Mouse (Mus musculus) neural tube, embryonic 11.5 days (tissue): ENCODE measurements around the gene Trim66. TPM values are rescaled to one million over a fixed set of nuclear protein-coding genes. Genes with fewer than 3 reads are reported as not detected.

ENCODE experiments used
- ATAC-seq: fragments of 200-750 bp; cut with Nextera tagmentation; 2 replicates; pipeline ENCODE4 v1.8.0; 2017; ENCODE audit warnings: moderate number of reproducible peaks, mild to moderate bottlenecking, moderate TSS enrichment, moderate library complexity; ENCODE audit not compliant: insufficient read depth, low FRiP score, low TSS enrichment
- DNase-seq: peaks from one replicate; pipeline ENCODE4 v3.0.0-alpha.2; 2015; ENCODE audit warnings: low spot score
- H3K27ac ChIP-seq: fragments of 300-500 bp; sonication (generic); 2 replicates; pipeline ENCODE4 v1.5.1; 2014; ENCODE audit warnings: low read depth, mild to moderate bottlenecking, low read length
- H3K27me3 ChIP-seq: fragments of 300-500 bp; sonication (generic); 2 replicates; pipeline ENCODE4 v1.6.1; 2014; ENCODE audit warnings: mild to moderate bottlenecking, low read length, mixed read lengths; ENCODE audit not compliant: control insufficient read depth, insufficient read depth
- H3K36me3 ChIP-seq: fragments of 300-500 bp; sonication (generic); 2 replicates; pipeline ENCODE4 v1.6.1; 2014; ENCODE audit warnings: mild to moderate bottlenecking, low read length, moderate library complexity, mixed read lengths; ENCODE audit not compliant: control insufficient read depth, insufficient read depth
- H3K4me1 ChIP-seq: fragments of 300-500 bp; sonication (generic); 2 replicates; pipeline ENCODE4 v1.6.1; 2014; ENCODE audit warnings: low read length, mixed read lengths; ENCODE audit not compliant: control insufficient read depth, insufficient read depth
- H3K4me2 ChIP-seq: fragments of 300-500 bp; sonication (generic); 2 replicates; pipeline ENCODE4 v1.6.1; 2014; ENCODE audit warnings: low read depth, mild to moderate bottlenecking, moderate library complexity
- H3K4me3 ChIP-seq: fragments of 300-500 bp; sonication (generic); 2 replicates; pipeline ENCODE4 v1.5.1; 2014; ENCODE audit warnings: low read depth, low read length
- H3K9ac ChIP-seq: fragments of 300-500 bp; sonication (generic); 2 replicates; pipeline ENCODE4 v1.6.1; 2014; ENCODE audit warnings: mild to moderate bottlenecking, low read length
- H3K9me3 ChIP-seq: fragments of 300-500 bp; sonication (generic); 2 replicates; pipeline ENCODE4 v1.6.1; 2016; ENCODE audit warnings: low read length; ENCODE audit not compliant: control insufficient read depth
- WGBS: fragments of 180-500 bp; shearing (Covaris S2); extraction: QIAGEN DNeasy Blood & Tissue Kit; methylation state at CpG from one replicate; pipeline ENCODE4 v1.1.7; 2014; 5-methylcytosine and 5-hydroxymethylcytosine counted together
- polyA plus RNA-seq: library from polyadenylated mRNA; unstranded; fragments of >200 nt; fragmentation: Nextera tagmentation; extraction: Ambion mirVana; gene quantifications from 2 replicates; pipeline ENCODE4 v1.2.1, GENCODE M21; 2014

Gene Trim66
- polyA plus RNA-seq, result 0.12 and 0.15 TPM in 2 replicates

GRCm38 (mm10) chr7:109508034-109508433, at the start of gene Trim66:
Gene Trim66, minus strand, starts transcription at chr7:109508134.
- Histone ChIP-seq H3K9me3 (no peaks in the 10 kb centered on the region), H3K4me2 (peak within 1 kb of the TSS; percentile 24), H3K36me3 (no peaks in the 10 kb centered on the region), H3K27ac (no peak within 1 kb of the TSS), H3K9ac (peak within 1 kb of the TSS; percentile 44; the same call in 1 of the 2 replicates), H3K4me3 (no peak within 1 kb of the TSS), H3K4me1 (peaks cover 4% of the 10 kb centered on the region), H3K27me3 (no peaks in the 10 kb centered on the region)
- 79% methylated on average over 4 of the region's 4 CpGs for WGBS
- no peak for ATAC-seq
- DNase-seq, result no peak

- no peak overlapping the region for H3K4me3 ChIP-seq
- no peak overlapping the region for H3K9ac ChIP-seq
- no peaks in the 10 kb centered on the region for H3K4me1 ChIP-seq
- no peaks in the 10 kb centered on the region; the same call in 1 of the 2 replicates for H3K36me3 ChIP-seq
- ATAC-seq (no peak), DNase-seq (no peak)
- H3K4me2 ChIP-seq, result no peak overlapping the region
- H3K27me3 ChIP-seq, result no peaks in the 10 kb centered on the region
- no peaks in the 10 kb centered on the region for H3K9me3 ChIP-seq
- WGBS, result 96% methylated on average over 5 of the region's 5 CpGs
- H3K27ac ChIP-seq, result no peak overlapping the region
These were observed 38.8 kb upstream of the Trim66 start for GRCm38 (mm10) chr7:109546726-109547125.

GRCm38 (mm10) chr7:109546186-109546585, 38.3 kb upstream of the Trim66 start:
- Histone ChIP-seq H3K27ac (no peak overlapping the region), H3K9me3 (no peaks in the 10 kb centered on the region), H3K4me2 (no peak overlapping the region), H3K36me3 (no peaks in the 10 kb centered on the region; the same call in 1 of the 2 replicates), H3K4me3 (no peak overlapping the region), H3K4me1 (no peaks in the 10 kb centered on the region), H3K9ac (no peak overlapping the region), H3K27me3 (no peaks in the 10 kb centered on the region)
- ATAC-seq (no peak), DNase-seq (no peak)
- WGBS, result 89% methylated on average over 2 of the region's 2 CpGs

GRCm38 (mm10) chr7:109545255-109545993, 37.5 kb upstream of the Trim66 start:
- H3K36me3 ChIP-seq, result no peaks in the 10 kb centered on the region; the same call in 1 of the 2 replicates
- no peak overlapping the region for H3K4me2 ChIP-seq
- no peaks in the 10 kb centered on the region for H3K9me3 ChIP-seq
- DNase-seq (no peak), ATAC-seq (no peak)
- H3K4me3 ChIP-seq, result no peak overlapping the region
- no peaks in the 10 kb centered on the region for H3K27me3 ChIP-seq
- no peak overlapping the region for H3K27ac ChIP-seq
- WGBS, result 84% methylated on average over 10 of the region's 10 CpGs
- no peak overlapping the region for H3K9ac ChIP-seq
- H3K4me1 ChIP-seq, result no peaks in the 10 kb centered on the region

- Histone ChIP-seq H3K4me2 (no peak overlapping the region), H3K4me1 (no peaks in the 10 kb centered on the region), H3K27ac (no peak overlapping the region), H3K36me3 (no peaks in the 10 kb centered on the region; the same call in 1 of the 2 replicates), H3K27me3 (no peaks in the 10 kb centered on the region), H3K9me3 (no peaks in the 10 kb centered on the region), H3K4me3 (no peak overlapping the region), H3K9ac (no peak overlapping the region)
- no peak for DNase-seq
- ATAC-seq, result no peak
- WGBS, result 81% methylated on average over 5 of the region's 5 CpGs
These were observed 36.9 kb upstream of the Trim66 start for GRCm38 (mm10) chr7:109544792-109545191.

GRCm38 (mm10) chr7:109542364-109542628, 34.4 kb upstream of the Trim66 start:
- 97% methylated on average over 3 of the region's 3 CpGs for WGBS
- ATAC-seq, result no peak
- H3K27ac ChIP-seq, result no peak overlapping the region

GRCm38 (mm10) chr7:109541609-109542363, 33.9 kb upstream of the Trim66 start:
- H3K4me3 ChIP-seq, result no peak overlapping the region
- no peaks in the 10 kb centered on the region for H3K27me3 ChIP-seq
- H3K9ac ChIP-seq, result no peak overlapping the region
- peaks cover 2% of the 10 kb centered on the region for H3K36me3 ChIP-seq
- no peak for ATAC-seq
- no peaks in the 10 kb centered on the region for H3K9me3 ChIP-seq
- no peak overlapping the region for H3K4me2 ChIP-seq
- no peaks in the 10 kb centered on the region for H3K4me1 ChIP-seq
- DNase-seq, result no peak
- WGBS, result 94% methylated on average over 10 of the region's 10 CpGs
- H3K27ac ChIP-seq, result no peak overlapping the region

More at GRCm38 (mm10) chr7:109542364-109542628, 34.4 kb upstream of the Trim66 start:
- no peak for DNase-seq
- no peaks in the 10 kb centered on the region for H3K4me1 ChIP-seq
- H3K36me3 ChIP-seq, result peaks cover 2% of the 10 kb centered on the region
- H3K4me3 ChIP-seq, result no peak overlapping the region
- H3K4me2 ChIP-seq, result no peak overlapping the region
- no peaks in the 10 kb centered on the region for H3K27me3 ChIP-seq
- H3K9ac ChIP-seq, result no peak overlapping the region
- H3K9me3 ChIP-seq, result no peaks in the 10 kb centered on the region

GRCm38 (mm10) chr7:109540902-109541301, 33.0 kb upstream of the Trim66 start:
- no peak for ATAC-seq
- no peak overlapping the region for H3K27ac ChIP-seq

More at GRCm38 (mm10) chr7:109540902-109541301, 33.0 kb upstream of the Trim66 start:
- Histone ChIP-seq H3K4me3 (no peak overlapping the region), H3K36me3 (peaks cover 4% of the 10 kb centered on the region), H3K27me3 (no peaks in the 10 kb centered on the region), H3K4me1 (no peaks in the 10 kb centered on the region), H3K9ac (no peak overlapping the region), H3K4me2 (no peak overlapping the region), H3K9me3 (no peaks in the 10 kb centered on the region)
- no peak for DNase-seq
